Mouse (Mus musculus) hindbrain, embryonic 10.5 days (tissue): ENCODE measurements around the gene Ncoa3. TPM values are rescaled to one million over a fixed set of nuclear protein-coding genes. Genes with fewer than 3 reads are reported as not detected.

Source experiments
- DNase-seq: peaks from one replicate; pipeline ENCODE4 v3.0.0-alpha.2; 2017; ENCODE audit warnings: low spot score
- H3K27ac ChIP-seq: fragments of 300-500 bp; sonication (generic); 2 replicates; pipeline ENCODE4 v1.5.1; 2016; ENCODE audit warnings: mild to moderate bottlenecking, moderate library complexity
- H3K27me3 ChIP-seq: fragments of 300-500 bp; sonication (generic); 2 replicates; pipeline ENCODE4 v1.6.1; 2016; ENCODE audit warnings: mild to moderate bottlenecking; ENCODE audit not compliant: poor library complexity, insufficient read depth, severe bottlenecking
- H3K36me3 ChIP-seq: fragments of 300-500 bp; sonication (generic); 2 replicates; pipeline ENCODE4 v1.6.1; 2016; ENCODE audit warnings: mild to moderate bottlenecking, moderate library complexity
- H3K4me1 ChIP-seq: fragments of 300-500 bp; sonication (generic); replicated peaks from 2 replicates; pipeline ENCODE4 v1.6.1; 2016; ENCODE audit warnings: mild to moderate bottlenecking
- H3K4me3 ChIP-seq: fragments of 300-500 bp; sonication (generic); 2 replicates; pipeline ENCODE4 v1.5.1; 2016; ENCODE audit warnings: mild to moderate bottlenecking, moderate library complexity
- H3K9me3 ChIP-seq: fragments of 300-500 bp; sonication (generic); 2 replicates; pipeline ENCODE4 v1.6.1; 2016; ENCODE audit warnings: mild to moderate bottlenecking, moderate library complexity
- WGBS: fragments of 180-500 bp; shearing (Covaris S2); methylation state at CpG from one replicate; pipeline ENCODE4 v1.1.7; 2016; 5-methylcytosine and 5-hydroxymethylcytosine counted together
- polyA plus RNA-seq: library from polyadenylated mRNA; unstranded; fragments of >200 nt; fragmentation: Nextera tagmentation; extraction: Ambion mirVana; gene quantifications from 2 replicates; pipeline ENCODE4 v1.2.1, GENCODE M21; 2016

Ncoa3 gene
- polyA plus RNA-seq, 1 experiment from 2014 or later: 14.6 TPM

- DNase-seq: no peak
- H3K4me1 ChIP-seq: 0 out of 2 replicates have a peak, but pooled peaks cover 18% of the 10 kb centered on the region
Measured at GRCm38 (mm10) chr2:165957257-165957828, 35.1 kb upstream of the Ncoa3 start.

GRCm38 (mm10) chr2:165958556-165958955 lies 33.9 kb upstream of the Ncoa3 start:
- Histone ChIP-seq H3K9me3 (no peaks in the 10 kb centered on the region), H3K27ac (no peak overlapping the region), H3K27me3 (no peaks in the 10 kb centered on the region; the same call in 1 of the 2 replicates), H3K4me1 (0 out of 2 replicates have a peak, but pooled peaks cover 18% of the 10 kb centered on the region), H3K4me3 (no peak overlapping the region), H3K36me3 (no peaks in the 10 kb centered on the region)
- no peak for DNase-seq
- 73% methylated on average over 6 of the region's 6 CpGs for WGBS

More at GRCm38 (mm10) chr2:165957257-165957828, 35.1 kb upstream of the Ncoa3 start:
- Histone ChIP-seq H3K27me3 (no peaks in the 10 kb centered on the region; the same call in 1 of the 2 replicates), H3K4me3 (no peak overlapping the region), H3K27ac (0 out of 2 replicates have a peak overlapping the region, but pooled peaks have one; percentile 3), H3K36me3 (no peaks in the 10 kb centered on the region), H3K9me3 (no peaks in the 10 kb centered on the region)
- WGBS: 79% methylated on average over 9 of the region's 9 CpGs

GRCm38 (mm10) chr2:165960695-165961094 lies 31.7 kb upstream of the Ncoa3 start:
- Histone ChIP-seq H3K9me3 (no peaks in the 10 kb centered on the region), H3K36me3 (no peaks in the 10 kb centered on the region), H3K4me1 (0 out of 2 replicates have a peak, but pooled peaks cover 15% of the 10 kb centered on the region), H3K27me3 (no peaks in the 10 kb centered on the region; the same call in 1 of the 2 replicates), H3K4me3 (no peak overlapping the region), H3K27ac (no peak overlapping the region)
- no peak for DNase-seq
- WGBS: 87% methylated on average over 3 of the region's 3 CpGs

GRCm38 (mm10) chr2:165962824-165963223 lies 29.6 kb upstream of the Ncoa3 start:
- H3K4me3 ChIP-seq: no peak overlapping the region
- no peaks in the 10 kb centered on the region for H3K36me3 ChIP-seq
- 81% methylated on average over 5 of the region's 5 CpGs for WGBS
- H3K27me3 ChIP-seq: no peaks in the 10 kb centered on the region; the same call in 1 of the 2 replicates
- no peak overlapping the region for H3K27ac ChIP-seq
- H3K4me1 ChIP-seq: peaks cover 14% of the 10 kb centered on the region
- no peak for DNase-seq
- H3K9me3 ChIP-seq: no peaks in the 10 kb centered on the region

GRCm38 (mm10) chr2:165964121-165964520 lies 28.3 kb upstream of the Ncoa3 start:
- Histone ChIP-seq H3K9me3 (no peaks in the 10 kb centered on the region), H3K27me3 (no peaks in the 10 kb centered on the region), H3K4me3 (no peak overlapping the region), H3K36me3 (no peaks in the 10 kb centered on the region), H3K27ac (no peak overlapping the region), H3K4me1 (peaks cover 24% of the 10 kb centered on the region)
- WGBS: 52% methylated on average over 4 of the region's 4 CpGs
- DNase-seq: no peak

GRCm38 (mm10) chr2:165967076-165967475 lies 25.4 kb upstream of the Ncoa3 start:
- 87% methylated on average over 2 of the region's 2 CpGs for WGBS

GRCm38 (mm10) chr2:165967823-165968555 lies 24.4 kb upstream of the Ncoa3 start:
- Histone ChIP-seq H3K9me3 (no peaks in the 10 kb centered on the region), H3K27me3 (no peaks in the 10 kb centered on the region), H3K4me1 (peaks cover 33% of the 10 kb centered on the region), H3K4me3 (no peak overlapping the region), H3K27ac (peak overlapping the region; percentile 84), H3K36me3 (no peaks in the 10 kb centered on the region)
- 58% methylated on average over 6 of the region's 6 CpGs for WGBS
- peak; percentile 89 for DNase-seq

More at GRCm38 (mm10) chr2:165967076-165967475, 25.4 kb upstream of the Ncoa3 start:
- Histone ChIP-seq H3K27me3 (no peaks in the 10 kb centered on the region), H3K4me1 (peaks cover 33% of the 10 kb centered on the region), H3K36me3 (no peaks in the 10 kb centered on the region), H3K27ac (peak overlapping the region; percentile 84), H3K4me3 (no peak overlapping the region), H3K9me3 (no peaks in the 10 kb centered on the region)
- no peak for DNase-seq

GRCm38 (mm10) chr2:165968876-165969275 lies 23.6 kb upstream of the Ncoa3 start:
- H3K9me3 ChIP-seq: no peaks in the 10 kb centered on the region
- 44% methylated on average over 3 of the region's 3 CpGs for WGBS
- no peaks in the 10 kb centered on the region for H3K27me3 ChIP-seq
- no peak overlapping the region for H3K4me3 ChIP-seq
- peak; percentile 27 for DNase-seq
- H3K4me1 ChIP-seq: peaks cover 33% of the 10 kb centered on the region
- no peaks in the 10 kb centered on the region for H3K36me3 ChIP-seq
- peak overlapping the region; percentile 84 for H3K27ac ChIP-seq

GRCm38 (mm10) chr2:165969391-165969790 lies 23.0 kb upstream of the Ncoa3 start:
- H3K36me3 ChIP-seq: no peaks in the 10 kb centered on the region
- no peak for DNase-seq
- H3K27me3 ChIP-seq: no peaks in the 10 kb centered on the region
- WGBS: 49% methylated on average over 8 of the region's 8 CpGs
- no peak overlapping the region for H3K4me3 ChIP-seq
- H3K4me1 ChIP-seq: peaks cover 30% of the 10 kb centered on the region
- H3K9me3 ChIP-seq: no peaks in the 10 kb centered on the region
- H3K27ac ChIP-seq: peak overlapping the region; percentile 84

GRCm38 (mm10) chr2:165969961-165970360 lies 22.5 kb upstream of the Ncoa3 start:
- WGBS: 92% methylated on average over 13 of the region's 13 CpGs
- Histone ChIP-seq H3K36me3 (no peaks in the 10 kb centered on the region), H3K27ac (peak overlapping the region; percentile 84), H3K4me3 (no peak overlapping the region), H3K27me3 (no peaks in the 10 kb centered on the region), H3K4me1 (peaks cover 30% of the 10 kb centered on the region), H3K9me3 (no peaks in the 10 kb centered on the region)
- no peak for DNase-seq

- Histone ChIP-seq H3K27ac (0 out of 2 replicates have a peak overlapping the region, but pooled peaks have one; percentile 84), H3K4me3 (no peak overlapping the region), H3K36me3 (no peaks in the 10 kb centered on the region), H3K4me1 (peaks cover 30% of the 10 kb centered on the region), H3K9me3 (no peaks in the 10 kb centered on the region), H3K27me3 (no peaks in the 10 kb centered on the region)
- WGBS: 95% methylated on average over 7 of the region's 7 CpGs
- DNase-seq: no peak
Measured at GRCm38 (mm10) chr2:165970767-165971166, 21.7 kb upstream of the Ncoa3 start.

- no peaks in the 10 kb centered on the region for H3K27me3 ChIP-seq
- H3K9me3 ChIP-seq: no peaks in the 10 kb centered on the region
- H3K4me1 ChIP-seq: peaks cover 6% of the 10 kb centered on the region
- no peak overlapping the region for H3K27ac ChIP-seq
- no peaks in the 10 kb centered on the region for H3K36me3 ChIP-seq
- H3K4me3 ChIP-seq: no peak overlapping the region
- DNase-seq: no peak
- WGBS: 88% methylated on average over 1 of the region's 1 CpGs
Measured at GRCm38 (mm10) chr2:165974383-165974782, 18.1 kb upstream of the Ncoa3 start.

GRCm38 (mm10) chr2:165976186-165976585 lies 16.2 kb upstream of the Ncoa3 start:
- no peak for DNase-seq
- WGBS: 76% methylated on average over 3 of the region's 3 CpGs
- Histone ChIP-seq H3K27me3 (no peaks in the 10 kb centered on the region), H3K36me3 (no peaks in the 10 kb centered on the region), H3K27ac (no peak overlapping the region), H3K9me3 (no peaks in the 10 kb centered on the region), H3K4me3 (no peak overlapping the region), H3K4me1 (no peaks in the 10 kb centered on the region)
